Mouse (Mus musculus): ENCODE data around the gene Dnaaf2. TPM values are rescaled to one million over a fixed set of nuclear protein-coding genes. Genes with fewer than 3 reads are reported as not detected.
A peak's percentile ranks its signal among the peaks of the same experiment; 100 is the strongest.

The Dnaaf2 gene
- polyA plus RNA-seq, 1 experiment = not detected

DNA sequence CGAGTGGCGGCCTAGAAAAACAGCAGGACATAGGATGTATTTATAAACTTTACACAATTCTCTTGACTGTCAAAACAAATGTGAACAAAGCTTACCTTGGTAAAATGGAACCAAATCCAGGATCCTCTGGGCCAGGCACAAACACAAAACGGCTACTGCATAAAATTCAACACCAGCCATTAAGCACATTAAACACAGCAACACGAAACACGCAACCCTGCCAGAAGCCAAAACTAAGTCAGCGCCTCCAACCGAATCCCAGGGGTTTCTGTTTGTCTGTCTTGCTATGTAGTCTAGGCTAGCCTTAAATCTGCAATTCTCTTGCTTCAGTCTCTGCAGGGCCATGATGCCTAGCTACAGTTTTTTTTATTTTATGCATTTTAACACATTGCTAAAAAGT is 9.7 kb upstream of the Dnaaf2 start:
- TF ChIP-seq CTCF (IDR thresholded peaks at IDR 0.05; ENCODE audit: insufficient read depth, low read depth, low read length) (no peak), POLR2A (IDR thresholded peaks at IDR 0.05; ENCODE audit: insufficient read depth, low read depth, low read length) (no peak)
- 89% methylated on average over 7 of the region's 7 CpGs for WGBS
- H3K4me1 ChIP-seq (ENCODE audit: control insufficient read depth, insufficient read depth, low read length) = peaks cover 2% of the 10 kb centered on the region; the same call in 1 of the 2 replicates
- H3K4me3 ChIP-seq (ENCODE audit: insufficient read depth, low read depth, low read length) = no peak overlapping the region
- no peak overlapping the region for H3K27ac ChIP-seq (ENCODE audit: insufficient read depth, low read depth, low read length)

DNA sequence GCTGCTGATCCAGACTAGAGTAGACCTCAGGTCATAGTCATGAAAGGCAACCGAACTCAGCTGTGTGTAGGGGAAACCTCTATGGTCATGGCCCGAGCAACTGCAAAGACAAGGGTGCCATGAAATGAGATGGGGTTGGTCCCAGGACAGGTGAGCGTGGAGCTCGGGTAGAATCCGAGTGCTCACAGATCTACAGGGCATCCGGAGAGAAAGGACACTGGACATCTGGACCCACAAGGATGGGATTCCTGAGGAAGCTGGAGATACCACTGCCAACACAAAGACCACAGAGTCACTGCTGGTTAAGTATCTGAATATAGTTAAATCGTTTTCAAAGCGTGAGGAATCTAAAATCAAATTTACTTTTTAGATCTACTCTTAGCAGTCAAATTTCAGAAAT is 9.2 kb upstream of the Dnaaf2 start:
- no peak overlapping the region for H3K27ac ChIP-seq (ENCODE audit: insufficient read depth, low read depth, low read length)
- H3K4me3 ChIP-seq (ENCODE audit: insufficient read depth, low read depth, low read length) = no peak overlapping the region
- peaks cover 2% of the 10 kb centered on the region; the same call in 1 of the 2 replicates for H3K4me1 ChIP-seq (ENCODE audit: control insufficient read depth, insufficient read depth, low read length)
- TF ChIP-seq CTCF (IDR thresholded peaks at IDR 0.05; ENCODE audit: insufficient read depth, low read depth, low read length) = no peak
- TF ChIP-seq POLR2A (IDR thresholded peaks at IDR 0.05; ENCODE audit: insufficient read depth, low read depth, low read length) = no peak
- 93% methylated on average over 8 of the region's 8 CpGs for WGBS

DNA sequence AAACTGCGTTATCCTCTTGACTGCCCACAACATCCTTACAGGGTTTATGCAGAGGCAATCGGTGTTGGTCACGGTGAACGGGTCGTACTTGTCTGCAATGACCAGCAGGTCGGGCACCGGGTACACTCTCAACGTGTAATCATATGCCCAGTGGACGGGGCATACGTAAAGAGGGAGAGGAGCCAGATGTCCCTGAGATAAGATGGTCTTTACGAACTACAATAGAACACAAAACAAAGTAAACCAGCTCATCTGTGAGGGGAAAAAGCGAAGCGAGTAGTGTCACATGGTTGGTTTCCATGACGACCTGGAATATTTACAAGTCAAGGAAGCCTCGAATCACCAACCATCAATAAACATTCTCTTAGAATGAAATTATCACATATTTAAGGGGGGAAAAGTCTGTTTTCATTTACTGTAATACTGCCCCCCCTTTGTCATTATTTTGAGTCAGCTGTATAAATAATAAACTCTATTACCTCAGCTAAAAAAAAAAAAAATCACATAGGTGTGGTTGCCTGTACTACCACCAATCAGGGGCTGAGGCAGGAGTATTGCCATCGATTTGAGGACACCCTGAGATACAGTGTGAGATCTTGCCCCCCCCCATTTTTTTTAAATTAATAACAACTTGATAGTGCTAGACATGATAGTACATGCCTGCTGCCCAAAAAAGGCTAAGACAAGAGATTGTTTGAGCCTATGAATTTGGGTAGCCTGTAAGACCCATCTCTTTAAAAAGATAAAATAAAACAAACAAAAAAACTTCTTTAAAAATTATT is 6.0 kb upstream of the Dnaaf2 start, which contains the start of gene Gm49384:
Gene Gm49384, minus strand, starts transcription at position 216 of the 782 bp plus-strand sequence.
- Histone ChIP-seq H3K4me3 (ENCODE audit: insufficient read depth, low read depth, low read length) (no peak within 1 kb of the TSS), H3K4me1 (ENCODE audit: control insufficient read depth, insufficient read depth, low read length) (peaks cover 2% of the 10 kb centered on the region; the same call in 1 of the 2 replicates), H3K27ac (ENCODE audit: insufficient read depth, low read depth, low read length) (no peak within 1 kb of the TSS)
- TF ChIP-seq POLR2A (IDR thresholded peaks at IDR 0.05; ENCODE audit: insufficient read depth, low read depth, low read length) (no peak), CTCF (IDR thresholded peaks at IDR 0.05; ENCODE audit: insufficient read depth, low read depth, low read length) (no peak)
- WGBS = 63% methylated on average over 16 of the region's 16 CpGs

DNA sequence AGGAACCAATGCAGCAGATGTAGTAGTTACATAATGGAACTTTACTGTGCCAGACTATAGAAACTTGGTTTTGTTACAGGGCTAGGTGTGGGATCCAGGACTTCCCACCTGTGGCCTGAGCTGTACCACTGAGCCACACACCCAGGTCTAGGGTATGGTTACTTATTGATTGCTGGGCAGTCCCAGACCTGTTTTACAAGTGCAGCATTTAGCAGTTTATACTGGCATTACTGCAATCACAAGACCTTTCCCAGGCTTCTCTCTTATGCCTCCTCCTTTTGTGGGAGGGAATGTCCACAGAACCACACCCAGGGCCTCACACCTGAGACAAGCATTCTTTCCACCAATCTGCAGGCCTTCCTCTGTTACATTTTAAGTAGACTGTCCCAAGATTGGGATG is 756 bp upstream of the Dnaaf2 start:
- Histone ChIP-seq H3K27ac (ENCODE audit: insufficient read depth, low read depth, low read length) (no peak overlapping the region), H3K4me3 (ENCODE audit: insufficient read depth, low read depth, low read length) (no peak overlapping the region)

DNA sequence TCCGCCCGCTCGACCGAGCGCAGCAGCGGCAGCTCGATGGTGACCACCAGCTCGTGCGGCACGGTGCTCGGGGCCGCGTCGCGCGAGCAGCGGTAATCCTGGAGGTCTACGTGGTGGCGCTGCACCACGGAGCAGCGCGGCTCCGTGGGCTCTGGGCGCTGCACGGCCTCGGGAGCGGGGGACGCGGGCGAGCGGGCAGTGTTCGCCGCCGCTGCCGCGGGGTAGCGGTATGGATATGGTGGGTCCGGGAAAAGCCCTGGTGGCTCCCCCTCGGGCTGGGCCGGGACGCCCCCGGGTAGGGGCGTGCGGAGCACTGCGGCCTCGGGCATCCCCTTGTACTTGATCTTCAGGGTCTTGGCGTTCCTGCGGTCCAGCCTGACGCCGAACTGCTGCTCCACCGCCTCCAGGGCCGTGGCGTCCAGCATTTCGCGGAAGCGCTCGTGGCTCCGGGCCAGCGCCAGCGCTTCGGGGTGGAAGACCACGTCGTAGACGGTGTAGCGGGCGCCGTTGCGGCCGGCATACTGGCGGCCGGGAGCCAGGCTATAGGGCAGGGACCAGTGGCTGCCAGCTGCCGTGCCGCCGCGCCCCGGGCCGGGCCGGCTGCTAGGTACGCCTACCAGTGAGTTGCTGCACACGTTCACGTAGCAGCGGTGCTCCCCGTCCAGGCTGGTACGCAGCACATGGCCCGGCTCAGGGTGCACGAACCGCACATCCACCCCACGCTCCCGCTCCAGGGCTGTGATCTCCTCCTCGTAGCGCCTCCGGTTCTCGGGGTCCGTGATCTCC is 658 bp downstream of the Dnaaf2 start:
- WGBS = under 1% methylated on average over 94 of the region's 94 CpGs
- H3K27ac ChIP-seq (ENCODE audit: insufficient read depth, low read depth, low read length) = peak overlapping the region; percentile 89
- TF ChIP-seq POLR2A (IDR thresholded peaks at IDR 0.05; ENCODE audit: insufficient read depth, low read depth, low read length) = no peak; the same call in 1 of the 2 replicates
- TF ChIP-seq CTCF (IDR thresholded peaks at IDR 0.05; ENCODE audit: insufficient read depth, low read depth, low read length) = no peak
- peaks cover 5% of the 10 kb centered on the region; the same call in 1 of the 2 replicates for H3K4me1 ChIP-seq (ENCODE audit: control insufficient read depth, insufficient read depth, low read length)
- H3K4me3 ChIP-seq (ENCODE audit: insufficient read depth, low read depth, low read length) = peak overlapping the region; percentile 67

More for the DNA sequence above, 756 bp upstream of the Dnaaf2 start:
- no peak for TF ChIP-seq POLR2A (IDR thresholded peaks at IDR 0.05; ENCODE audit: insufficient read depth, low read depth, low read length)
- no peak for TF ChIP-seq CTCF (IDR thresholded peaks at IDR 0.05; ENCODE audit: insufficient read depth, low read depth, low read length)
- H3K4me1 ChIP-seq (ENCODE audit: control insufficient read depth, insufficient read depth, low read length) = peaks cover 7% of the 10 kb centered on the region; the same call in 1 of the 2 replicates

DNA sequence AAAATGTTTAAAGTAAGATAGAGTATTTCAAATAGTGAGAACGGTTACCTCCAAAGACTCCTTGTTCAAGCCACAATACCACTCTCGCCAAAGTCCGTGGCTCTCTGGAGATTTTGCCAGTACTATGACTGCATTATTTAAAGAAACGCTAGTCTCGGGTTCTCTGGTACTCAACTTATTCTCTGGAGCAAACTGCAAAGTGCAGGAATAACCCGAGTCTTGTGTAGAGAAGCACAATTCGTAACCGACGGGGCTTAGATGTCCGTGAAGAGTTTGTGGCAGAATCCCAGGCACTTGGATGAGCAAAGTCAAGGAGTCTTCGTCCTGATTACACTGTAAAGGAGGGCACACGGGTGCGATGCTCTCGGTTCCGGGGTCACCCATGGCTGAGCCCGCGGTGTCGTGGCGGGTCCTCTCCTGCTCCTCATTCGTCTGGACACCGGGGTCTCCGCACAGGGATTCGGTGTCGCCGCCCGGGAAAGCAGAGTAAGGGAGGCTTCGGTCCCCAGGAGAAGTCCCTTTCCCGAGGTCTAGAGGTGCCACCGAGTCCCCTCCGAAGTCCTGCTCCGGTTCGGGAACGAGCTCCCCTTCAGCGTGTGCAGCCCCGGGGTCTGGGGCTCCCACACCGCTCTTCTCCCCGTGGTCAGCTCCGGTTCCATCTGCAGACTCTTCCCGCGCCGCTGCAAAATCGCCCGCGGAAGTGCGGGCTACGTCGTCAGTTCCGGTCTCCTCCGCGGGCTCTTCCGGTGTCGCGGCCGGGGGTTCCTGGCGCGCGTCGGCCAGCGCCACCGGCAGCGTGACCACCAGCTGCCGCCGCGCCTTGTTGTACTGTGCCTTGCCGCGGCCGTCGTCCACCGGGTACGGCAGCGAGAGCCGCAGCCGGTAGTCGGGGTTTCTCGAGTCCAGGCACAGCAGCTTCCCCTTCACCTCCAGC is 1.5 kb downstream of the Dnaaf2 start, which contains the start of gene Gm49383:
Gene Gm49383, minus strand, starts transcription at position 661 of the 934 bp plus-strand sequence.
- peak; percentile 96 for TF ChIP-seq POLR2A (IDR thresholded peaks at IDR 0.05; ENCODE audit: insufficient read depth, low read depth, low read length)
- TF ChIP-seq CTCF (IDR thresholded peaks at IDR 0.05; ENCODE audit: insufficient read depth, low read depth, low read length) = no peak
- H3K4me3 ChIP-seq (ENCODE audit: insufficient read depth, low read depth, low read length) = peak within 1 kb of the TSS; percentile 67
- H3K4me1 ChIP-seq (ENCODE audit: control insufficient read depth, insufficient read depth, low read length) = peaks cover 5% of the 10 kb centered on the region; the same call in 1 of the 2 replicates
- WGBS = under 1% methylated on average over 75 of the region's 75 CpGs
- H3K27ac ChIP-seq (ENCODE audit: insufficient read depth, low read depth, low read length) = peak within 1 kb of the TSS; percentile 89

DNA sequence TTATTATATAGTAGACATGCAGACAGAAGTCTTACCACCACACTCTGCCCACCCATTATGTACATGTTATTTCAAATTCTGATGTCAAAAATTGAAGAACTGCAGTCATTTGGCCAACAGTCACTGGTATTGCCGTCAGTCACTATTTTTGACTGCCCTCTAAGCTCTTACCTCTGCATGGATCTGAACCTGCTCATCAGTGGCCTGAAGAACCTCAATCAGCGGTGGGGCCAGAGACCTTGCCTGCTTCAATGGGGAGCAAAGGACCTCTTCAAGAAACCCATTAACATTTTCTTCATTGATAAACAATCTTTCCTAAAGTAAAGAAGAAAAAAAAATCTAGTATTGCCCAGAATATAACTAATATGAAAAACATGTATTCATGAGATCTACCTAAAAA is 5.6 kb downstream of the Dnaaf2 start:
- no peak overlapping the region for H3K27ac ChIP-seq (ENCODE audit: insufficient read depth, low read depth, low read length)
- TF ChIP-seq POLR2A (IDR thresholded peaks at IDR 0.05; ENCODE audit: insufficient read depth, low read depth, low read length) = no peak
- TF ChIP-seq CTCF (IDR thresholded peaks at IDR 0.05; ENCODE audit: insufficient read depth, low read depth, low read length) = no peak
- no peak overlapping the region for H3K4me3 ChIP-seq (ENCODE audit: insufficient read depth, low read depth, low read length)
- WGBS = 98% methylated on average over 2 of the region's 2 CpGs
- no peaks in the 10 kb centered on the region for H3K4me1 ChIP-seq (ENCODE audit: control insufficient read depth, insufficient read depth, low read length)

DNA sequence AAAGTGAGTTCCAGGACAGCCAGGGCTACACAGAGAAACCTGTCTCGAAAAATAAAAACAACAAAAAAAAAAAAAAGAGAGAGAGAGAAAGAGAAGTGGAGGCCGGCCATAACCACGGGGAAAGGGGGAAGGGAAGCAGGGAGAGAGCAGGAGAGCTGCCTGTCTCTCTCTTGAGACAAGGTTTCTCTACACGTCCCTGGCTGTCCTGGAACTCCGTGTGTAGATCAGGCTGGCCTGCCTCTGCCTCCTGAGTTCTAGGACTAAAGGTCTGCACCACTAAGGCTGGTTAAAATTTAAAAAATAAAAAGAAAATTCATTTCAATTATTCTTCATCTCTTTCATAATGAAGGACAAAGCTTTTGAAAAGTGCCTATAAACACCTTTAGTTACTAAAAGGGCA is 6.8 kb downstream of the Dnaaf2 start:
- no peak for TF ChIP-seq POLR2A (IDR thresholded peaks at IDR 0.05; ENCODE audit: insufficient read depth, low read depth, low read length)
- no peak for TF ChIP-seq CTCF (IDR thresholded peaks at IDR 0.05; ENCODE audit: insufficient read depth, low read depth, low read length)
- whole genome bisulfite sequencing = 90% methylated on average over 5 of the region's 5 CpGs

More for the DNA sequence above, 6.8 kb downstream of the Dnaaf2 start:
- no peaks in the 10 kb centered on the region for H3K4me1 ChIP-seq (ENCODE audit: control insufficient read depth, insufficient read depth, low read length)
- no peak overlapping the region for H3K27ac ChIP-seq (ENCODE audit: insufficient read depth, low read depth, low read length)
- no peak overlapping the region for H3K4me3 ChIP-seq (ENCODE audit: insufficient read depth, low read depth, low read length)

All from olfactory bulb, adult 2 months (tissue).